Mouse (Mus musculus) kidney, postnatal 14 days (tissue): ENCODE results near the gene Gm12184.
"Not testable (repeated sequence)": the region's sequence is repeated elsewhere in the genome, so short reads cannot be mapped to it uniquely, and the experiment has no call there.

Experiments used
- DNase-seq: peaks from one replicate; pipeline ENCODE4 v3.0.0; 2022; ENCODE audit warnings: mixed read lengths

Gm12184 gene

DNA sequence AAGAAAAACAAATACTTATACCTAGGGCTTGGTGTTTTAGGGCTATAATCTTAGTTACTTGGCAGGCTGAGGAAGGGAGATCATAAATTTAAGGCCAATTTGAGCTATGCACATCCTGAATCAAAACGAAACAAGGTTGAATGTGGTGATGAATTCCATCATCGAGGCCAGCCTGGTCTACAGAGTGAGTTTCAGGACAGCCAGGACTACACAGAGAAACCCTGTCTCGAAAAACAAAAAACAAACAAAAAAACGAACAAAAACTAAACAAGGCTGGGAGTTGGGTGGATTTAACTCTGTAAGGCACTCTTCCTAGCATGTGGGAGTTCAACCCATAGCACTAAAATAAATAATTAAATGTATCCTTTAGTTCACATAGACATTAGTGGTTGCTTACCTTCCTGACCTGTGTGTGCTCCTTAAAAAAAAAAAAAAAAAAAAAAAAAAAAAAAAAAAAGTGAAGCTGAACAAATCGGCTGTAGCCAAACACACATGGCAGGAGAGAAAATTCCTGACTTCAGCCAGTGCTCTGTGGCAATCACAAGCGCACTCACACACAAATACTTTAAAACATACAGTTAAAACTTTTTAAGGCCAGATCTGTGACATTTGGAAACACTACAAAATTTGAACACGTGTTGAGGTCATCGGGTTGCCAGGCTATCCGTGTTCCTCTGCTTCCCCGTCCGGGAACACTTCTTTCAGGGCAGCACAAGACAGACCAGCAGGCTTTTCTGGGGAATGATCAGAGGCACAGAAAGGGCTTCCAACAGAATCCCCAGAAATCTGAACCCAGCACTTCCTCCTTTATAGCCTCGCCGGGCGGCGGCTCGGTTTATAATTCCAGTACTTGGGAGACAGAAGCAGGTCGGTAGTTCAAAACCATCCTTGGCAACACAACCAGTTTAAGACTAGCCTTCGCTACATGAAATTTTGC lies 27.2 kb downstream of the Gm12184 start:
- DNase-seq, result no peak

DNA sequence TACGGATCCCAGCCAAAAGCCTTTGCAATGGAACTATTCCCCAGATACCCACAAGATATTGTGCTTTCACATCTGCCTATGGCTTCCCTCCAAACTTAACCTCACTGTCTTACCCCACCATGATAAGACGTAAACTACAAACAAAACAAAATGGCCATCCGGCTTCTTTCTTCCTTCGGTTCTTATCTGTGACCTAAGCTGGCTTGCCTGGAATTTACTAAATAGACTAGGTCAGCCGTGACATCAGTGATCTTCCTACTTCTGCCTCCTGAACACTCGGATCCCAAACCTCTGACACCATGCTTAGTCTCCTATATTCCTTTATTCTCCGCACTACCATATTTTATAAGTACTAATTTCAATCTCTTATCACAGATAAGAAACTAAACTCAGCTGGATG lies 28.1 kb downstream of the Gm12184 start:
- DNase-seq, result no peak

DNA sequence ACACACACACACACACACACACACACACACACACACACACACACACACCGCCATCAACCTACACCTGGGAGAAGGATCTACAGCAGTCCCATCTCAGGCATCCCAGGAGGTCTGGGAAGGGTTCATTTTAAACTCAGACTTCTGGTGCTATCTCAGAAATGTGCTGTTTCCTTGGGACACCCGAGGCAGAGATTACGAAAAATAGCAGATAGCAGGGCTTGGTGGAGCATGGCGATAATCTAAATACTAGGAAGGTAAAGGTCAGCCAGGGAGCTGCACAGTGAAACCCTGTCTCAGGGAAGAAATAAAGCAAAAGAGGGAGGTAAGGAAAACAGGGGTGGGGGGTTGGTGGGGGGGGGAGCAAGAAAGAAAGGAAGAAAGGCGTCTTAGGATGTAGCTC lies 29.2 kb downstream of the Gm12184 start:
- no peak for DNase-seq

GRCm38 (mm10) chr11:48796290-48796689 lies 30.2 kb downstream of the Gm12184 start:
- DNase-seq, result no peak

DNA sequence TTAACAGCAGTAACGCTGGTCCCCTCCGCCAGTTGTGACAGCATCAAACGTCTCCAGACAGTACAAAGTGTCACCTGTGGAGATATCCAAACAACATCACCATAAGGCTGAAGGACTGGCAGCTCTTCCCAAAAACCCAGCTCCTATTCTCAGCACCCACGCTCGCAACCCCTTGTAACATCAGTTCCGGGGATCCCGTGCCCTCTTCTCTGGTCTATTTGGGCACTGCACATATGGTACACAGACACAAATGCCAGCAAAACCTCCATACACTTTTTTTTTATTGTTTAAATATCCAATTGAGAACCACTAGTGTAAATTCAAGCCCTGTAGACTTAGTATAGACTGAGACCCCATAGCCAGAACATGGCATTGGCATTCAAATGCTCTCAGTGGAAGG lies 31.2 kb downstream of the Gm12184 start:
- no peak for DNase-seq

GRCm38 (mm10) chr11:48793184-48793583 lies 33.3 kb downstream of the Gm12184 start:
- no peak for DNase-seq

DNA sequence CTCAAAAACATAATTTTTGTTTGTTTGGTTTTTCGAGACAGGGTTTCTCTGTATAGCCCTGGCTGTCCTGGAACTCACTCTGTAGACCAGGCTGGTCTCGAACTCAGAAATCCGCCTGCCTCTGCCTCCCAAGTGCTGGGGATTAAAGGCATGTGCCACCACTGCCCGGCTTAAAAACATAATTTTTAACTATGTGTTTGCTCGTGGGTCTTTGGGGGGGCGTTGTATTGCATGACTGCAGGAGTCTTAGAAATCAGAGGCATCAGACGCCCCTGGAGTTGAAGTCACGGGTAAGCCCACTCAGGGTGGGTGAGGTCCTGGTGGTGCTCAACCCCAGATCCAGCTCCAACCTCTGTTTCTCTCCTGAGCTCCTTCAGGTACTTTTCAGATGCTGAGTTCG lies 34.6 kb downstream of the Gm12184 start:
- DNase-seq, result not testable (repeated sequence)

DNA sequence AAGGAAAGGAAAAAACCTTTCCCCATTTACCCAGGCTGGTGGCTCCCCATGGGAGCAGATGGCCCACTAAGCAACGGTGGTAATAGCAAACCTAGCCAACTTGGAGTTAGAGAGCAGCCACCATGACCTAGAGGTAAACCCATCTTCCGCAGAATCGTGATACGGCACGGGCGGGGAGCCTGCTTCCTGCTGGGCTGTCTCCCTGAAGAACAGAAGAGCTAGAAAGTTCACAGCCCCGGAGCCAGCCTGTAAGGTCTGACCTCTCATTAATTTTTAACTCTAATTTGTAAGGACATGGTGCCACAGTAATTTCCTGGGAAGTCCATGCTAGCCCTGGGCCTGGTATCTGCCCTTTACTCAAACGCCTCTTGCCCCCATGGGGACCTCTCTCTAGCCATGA lies 35.5 kb downstream of the Gm12184 start:
- peak; percentile 49 for DNase-seq

DNA sequence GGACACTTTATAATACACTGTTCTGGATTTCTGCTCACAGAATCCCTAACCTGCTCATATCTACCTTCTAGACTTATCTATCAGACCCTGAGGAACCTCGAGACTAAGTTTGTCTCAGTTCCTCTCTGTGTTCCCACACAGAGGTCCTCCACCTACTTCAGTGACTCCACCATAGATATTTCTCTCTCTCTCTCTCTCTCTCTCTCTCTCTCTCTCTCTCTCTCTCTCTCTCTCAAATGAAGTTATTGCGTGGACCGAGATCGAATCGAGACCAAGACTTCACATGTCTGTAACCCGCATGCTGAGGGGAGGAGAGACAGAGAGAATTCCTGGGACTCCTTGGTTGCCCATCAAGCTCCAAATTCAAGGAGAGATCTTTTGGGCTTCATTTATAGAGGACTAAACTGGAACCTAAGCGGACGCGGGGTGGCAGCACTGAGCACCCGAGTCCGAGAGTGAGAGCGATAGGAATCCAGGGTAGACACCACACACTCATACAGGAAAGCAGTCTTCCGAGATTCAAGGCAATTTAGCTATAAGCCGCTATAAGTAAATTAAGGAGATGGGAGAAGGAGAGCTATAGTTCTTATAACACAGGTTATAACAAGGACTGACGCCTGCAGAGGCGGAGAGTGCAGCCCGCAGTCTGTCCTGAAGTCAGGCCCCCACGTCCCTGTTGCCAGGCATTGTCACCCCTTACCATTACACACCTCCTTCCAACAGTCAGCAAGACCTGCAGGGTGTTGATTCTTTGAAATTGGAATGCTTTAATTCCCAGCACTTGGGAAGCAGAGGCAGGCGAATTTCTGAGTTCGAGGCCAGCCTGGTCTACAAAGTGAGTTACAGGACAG lies 36.3 kb downstream of the Gm12184 start:
- DNase-seq, result peak; percentile 90

- DNase-seq, result no peak
These were observed 37.2 kb downstream of the Gm12184 start for GRCm38 (mm10) chr11:48789215-48789614.

- DNase-seq, result peak; percentile 85
These were observed 38.0 kb downstream of the Gm12184 start for GRCm38 (mm10) chr11:48788311-48789089.

DNA sequence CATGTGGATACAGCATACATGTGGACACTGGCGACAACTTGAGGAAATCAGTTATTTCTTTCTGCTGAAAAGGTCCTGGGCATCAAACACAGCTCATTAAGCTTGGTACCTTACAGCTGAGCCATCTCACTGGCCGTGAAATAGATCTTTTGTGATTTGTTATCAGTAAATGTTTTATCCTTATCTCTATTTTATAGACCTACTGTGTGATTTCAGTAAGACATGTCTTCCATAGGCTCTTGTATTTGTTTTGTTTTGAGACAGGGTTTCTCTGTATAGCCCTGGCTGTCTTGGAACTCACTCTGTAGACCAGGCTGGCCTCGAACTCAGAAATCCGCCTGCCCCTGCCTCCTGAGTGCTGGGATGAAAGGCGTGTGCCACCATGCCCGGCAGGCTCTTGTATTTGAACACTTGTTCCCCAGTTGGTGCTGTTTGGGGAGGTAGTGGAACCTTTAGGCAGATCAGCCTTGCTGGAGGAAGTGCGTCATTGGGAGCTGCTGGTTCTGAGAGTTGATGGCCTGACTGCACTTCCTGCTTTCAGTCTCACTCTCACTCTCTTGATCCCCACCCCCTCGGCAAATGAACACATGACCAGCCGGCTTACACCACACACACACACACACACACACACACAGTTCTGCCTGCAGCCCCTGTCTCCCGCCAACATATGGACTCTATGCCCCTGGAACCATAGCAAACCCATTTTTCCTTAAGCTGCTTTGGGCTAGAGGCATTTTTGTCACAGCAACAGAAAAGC lies 38.8 kb downstream of the Gm12184 start:
- peak; percentile 41 for DNase-seq

- DNase-seq, result no peak
These were observed 44.2 kb downstream of the Gm12184 start for GRCm38 (mm10) chr11:48782243-48782642.

GRCm38 (mm10) chr11:48779450-48779849 lies 47.0 kb downstream of the Gm12184 start:
- DNase-seq, result no peak

DNA sequence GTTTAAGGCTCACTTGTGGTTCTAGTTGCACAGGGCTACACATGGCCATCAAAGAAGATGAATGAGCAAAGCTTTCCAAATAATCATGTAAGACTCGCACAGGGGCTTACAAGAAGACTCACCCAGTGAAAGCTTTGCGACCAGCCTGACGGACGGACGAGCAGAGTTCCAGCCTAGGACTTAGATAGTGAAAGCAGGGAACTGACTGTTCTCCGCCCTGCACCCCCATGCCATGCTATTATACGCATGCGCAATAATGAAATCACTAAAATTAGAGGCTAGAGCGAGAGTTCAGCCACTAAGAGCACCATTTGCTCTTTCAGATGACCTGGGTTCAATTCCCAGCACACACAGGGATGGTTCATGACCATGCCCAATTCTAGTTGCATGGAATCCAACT lies 49.2 kb downstream of the Gm12184 start:
- no peak for DNase-seq

DNA sequence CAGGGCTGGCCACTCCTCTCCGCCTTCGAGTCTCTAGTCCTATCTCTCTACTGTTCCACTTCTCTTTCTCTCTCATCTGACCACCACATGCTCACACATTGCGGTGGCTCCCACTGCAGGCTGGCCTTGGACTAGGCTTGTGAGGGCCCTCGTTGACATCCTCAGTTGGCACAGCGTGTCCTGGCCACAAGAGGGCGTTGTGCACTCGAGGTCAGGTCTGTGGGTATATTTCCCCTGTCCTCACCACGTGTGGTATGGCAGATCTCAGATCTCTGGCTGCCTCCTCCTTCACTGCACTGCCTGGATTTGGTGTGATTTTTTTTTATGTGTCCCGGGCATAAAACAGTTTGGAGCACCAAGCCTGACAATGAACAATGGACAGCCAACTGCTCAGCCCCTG lies 49.8 kb downstream of the Gm12184 start:
- no peak for DNase-seq

DNA sequence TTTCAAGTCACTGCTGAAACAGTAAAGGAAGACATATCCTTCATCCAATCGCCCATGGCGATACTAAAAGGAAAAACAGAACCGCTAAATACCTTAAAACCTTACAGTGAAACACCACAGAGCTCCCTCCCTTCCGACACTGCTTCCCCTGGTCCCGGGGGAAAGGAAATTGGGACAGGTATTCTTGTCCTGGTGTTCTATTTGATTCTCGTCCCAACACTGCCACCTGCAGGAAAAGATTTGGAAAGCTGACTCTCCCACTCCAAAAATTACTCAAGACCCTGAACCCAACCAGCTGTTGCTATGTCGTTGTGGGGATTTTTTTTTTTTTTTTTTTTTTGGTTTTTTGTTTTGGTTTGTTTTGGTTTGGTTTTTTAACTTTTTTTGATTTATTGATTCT lies 51.0 kb downstream of the Gm12184 start:
- peak; percentile 77 for DNase-seq
